Mouse (Mus musculus): ENCODE data around the gene Dntt.

DNA sequence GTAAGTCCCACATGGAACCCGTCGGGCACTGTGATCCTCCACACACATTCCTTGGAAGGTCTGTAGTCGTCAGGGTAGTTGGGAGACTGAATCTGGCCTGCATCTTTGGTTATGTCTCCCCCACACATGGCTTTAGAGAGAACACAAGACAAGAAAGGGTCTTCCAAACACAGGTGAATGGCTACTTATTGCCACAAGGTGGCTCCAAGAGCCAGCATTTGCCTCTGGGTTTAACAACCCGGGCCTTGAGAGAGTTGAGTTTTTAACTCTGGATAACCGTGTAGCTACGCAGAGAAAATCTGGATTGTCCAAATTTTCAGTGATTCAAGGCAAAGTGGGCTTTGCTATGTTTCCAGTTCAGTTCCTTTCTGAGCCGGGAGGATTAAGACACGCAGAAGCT, 75.8 kb downstream of the Dntt start:
- peak; percentile 86 for TF ChIP-seq CTCF (IDR thresholded peaks at IDR 0.05)
- no peak for TF ChIP-seq POLR2A (IDR thresholded peaks at IDR 0.05; ENCODE audit: insufficient read depth, low read depth, low read length)
